Comparison of ENCODE assay signal across 8 mouse cellular contexts in the genomic region with DNA sequence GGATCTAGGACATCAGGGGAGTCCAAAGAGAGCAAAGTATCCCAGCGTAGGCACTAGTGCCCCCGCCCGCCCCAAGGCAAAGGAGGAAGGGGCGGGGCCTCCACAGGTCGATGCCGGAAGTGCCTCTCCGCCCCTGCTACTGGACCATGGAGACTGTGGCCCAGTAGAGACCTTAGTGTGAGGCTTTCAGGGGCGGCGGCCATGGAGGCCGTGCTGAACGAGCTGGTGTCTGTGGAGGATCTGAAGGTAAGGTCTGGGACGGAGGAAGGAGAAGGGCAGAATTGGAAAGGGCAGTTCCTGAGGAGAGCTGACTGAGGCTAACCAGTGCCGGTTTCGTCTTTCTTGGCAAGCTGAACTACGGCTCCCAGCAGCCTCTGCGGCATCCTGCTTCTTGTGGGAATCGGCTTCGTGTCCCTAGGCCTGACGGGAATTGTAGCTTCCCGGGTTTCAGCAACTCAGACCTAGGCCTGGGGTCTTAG. TPM values are rescaled to one million over a fixed set of nuclear protein-coding genes. Genes with fewer than 3 reads are reported as not detected.
DNase-seq lines count a peak whose midpoint lies in the region; ATAC-seq and TF ChIP-seq lines count a peak whose summit lies in the region.

No protein-coding gene starts in this region.

- H3K9me3 ChIP-seq in embryonic facial prominence, embryonic 13.5 days = no peaks in the 10 kb centered on the region
- H3K9me3 ChIP-seq in limb, embryonic 13.5 days = no peaks in the 10 kb centered on the region
- H3K9me3 ChIP-seq in midbrain, embryonic 16.5 days (replicated peaks; ENCODE audit: control insufficient read depth, low read length, poor library complexity, severe bottlenecking) = no peaks in the 10 kb centered on the region

- WGBS in embryonic facial prominence, embryonic 13.5 days = 1% methylated on average over 20 of the region's 20 CpGs
- under 1% methylated on average over 20 of the region's 20 CpGs for WGBS in heart, adult 2 months
- 1% methylated on average over 20 of the region's 20 CpGs for WGBS in limb, embryonic 13.5 days
- WGBS in midbrain, embryonic 16.5 days = under 1% methylated on average over 20 of the region's 20 CpGs

- peak overlapping the region; percentile 84 for H3K4me2 ChIP-seq in embryonic facial prominence, embryonic 13.5 days
- peak overlapping the region; percentile 83 for H3K4me2 ChIP-seq in limb, embryonic 13.5 days (replicated peaks)
- H3K4me2 ChIP-seq in midbrain, embryonic 16.5 days (ENCODE audit: low read length) = peak overlapping the region; percentile 78

- peak; percentile 90 for DNase-seq in 3134 (ENCODE audit: extremely low read depth, insufficient read length, low spot score)
- peak; percentile 90 to 95 for DNase-seq in adrenal gland, postnatal 36 days
- DNase-seq in heart, adult 2 months = peak; percentile 91 to 95
- DNase-seq in kidney, adult 8-10 months = peak; percentile 90 to 93
- peak; percentile 93 to 94 for DNase-seq in spleen, postnatal 10 days (ENCODE audit: low spot score in 2 of 2)

- H3K27me3 ChIP-seq in embryonic facial prominence, embryonic 13.5 days = no peaks in the 10 kb centered on the region
- H3K27me3 ChIP-seq in heart, adult 2 months (ENCODE audit: control insufficient read depth, insufficient read depth, low read length) = no peaks in the 10 kb centered on the region
- no peaks in the 10 kb centered on the region for H3K27me3 ChIP-seq in limb, embryonic 13.5 days
- H3K27me3 ChIP-seq in midbrain, embryonic 16.5 days (ENCODE audit: control insufficient read depth, insufficient read depth, low read depth, low read length) = no peaks in the 10 kb centered on the region

- TF ChIP-seq EP300 in heart, adult 2 months (IDR thresholded peaks at IDR 0.05; ENCODE audit: insufficient read depth, low read depth, low read length) = no peak; the same call in 1 of the 2 replicates

- peak; percentile 85 for TF ChIP-seq POLR2A in heart, adult 2 months (IDR thresholded peaks at IDR 0.05; ENCODE audit: insufficient read depth, low read depth, low read length)

- H3K79me2 ChIP-seq in heart, adult 2 months (replicated peaks; ENCODE audit: control insufficient read depth, insufficient read depth, low read length) = no peaks in the 10 kb centered on the region

- intact Hi-C loops in heart, adult 2 months (cut with DNase I) = loop anchor here (1.0 to 10.0 kb wide), 3 partner anchors 9 to 383 kb away; a partner anchor contains a TSS

- TF ChIP-seq CTCF in heart, adult 2 months (IDR thresholded peaks at IDR 0.05) = no peak

- peak overlapping the region; percentile 74 for H3K9ac ChIP-seq in embryonic facial prominence, embryonic 13.5 days
- peak overlapping the region; percentile 84 for H3K9ac ChIP-seq in heart, adult 2 months (ENCODE audit: low read depth, low read length)
- peak overlapping the region; percentile 84 for H3K9ac ChIP-seq in limb, embryonic 13.5 days
- H3K9ac ChIP-seq in midbrain, embryonic 16.5 days (ENCODE audit: low read depth, low read length) = peak overlapping the region; percentile 82

- H3K4me3 ChIP-seq in embryonic facial prominence, embryonic 13.5 days = peak overlapping the region; percentile 67
- peak overlapping the region; percentile 98 for H3K4me3 ChIP-seq in heart, adult 2 months
- peak overlapping the region; percentile 59 for H3K4me3 ChIP-seq in limb, embryonic 13.5 days
- peak overlapping the region; percentile 67 for H3K4me3 ChIP-seq in midbrain, embryonic 16.5 days (ENCODE audit: low read depth, low read length)

- peaks cover 27% of the 10 kb centered on the region for H3K4me1 ChIP-seq in embryonic facial prominence, embryonic 13.5 days
- H3K4me1 ChIP-seq in heart, adult 2 months (ENCODE audit: control insufficient read depth, insufficient read depth, low read length) = peaks cover 13% of the 10 kb centered on the region
- peaks cover 22% of the 10 kb centered on the region for H3K4me1 ChIP-seq in limb, embryonic 13.5 days
- H3K4me1 ChIP-seq in midbrain, embryonic 16.5 days (ENCODE audit: control insufficient read depth, insufficient read depth, low read length) = peaks cover 11% of the 10 kb centered on the region

- H3K27ac ChIP-seq in embryonic facial prominence, embryonic 13.5 days = peak overlapping the region; percentile 88
- H3K27ac ChIP-seq in heart, adult 2 months = peak overlapping the region; percentile 97
- peak overlapping the region; percentile 73 for H3K27ac ChIP-seq in limb, embryonic 13.5 days
- peak overlapping the region; percentile 95 for H3K27ac ChIP-seq in midbrain, embryonic 16.5 days (ENCODE audit: low read length)

- peak; percentile 89 for ATAC-seq in embryonic facial prominence, embryonic 13.5 days (ENCODE audit: insufficient number of reproducible peaks, insufficient read depth, low FRiP score, low TSS enrichment, low read depth)
- peak; percentile 94 for ATAC-seq in limb, embryonic 13.5 days (ENCODE audit: low FRiP score, low read depth)
- peak; percentile 94 for ATAC-seq in midbrain, embryonic 16.5 days

- H3K36me3 ChIP-seq in embryonic facial prominence, embryonic 13.5 days = peaks cover 45% of the 10 kb centered on the region
- peaks cover 2% of the 10 kb centered on the region; the same call in 1 of the 2 replicates for H3K36me3 ChIP-seq in heart, adult 2 months (ENCODE audit: control insufficient read depth, insufficient read depth, low read length)
- H3K36me3 ChIP-seq in limb, embryonic 13.5 days = peaks cover 50% of the 10 kb centered on the region
- peaks cover 13% of the 10 kb centered on the region for H3K36me3 ChIP-seq in midbrain, embryonic 16.5 days (ENCODE audit: control insufficient read depth, insufficient read depth, low read length)

RNA-seq across cellular contexts. Expression of a gene that starts 4.4 kb away (rescaled TPM):
- 10 to 100 TPM; 11.3 to 15.9 TPM for total RNA-seq in adrenal gland, postnatal 36 days (2021)
- 0.44 and 0.61 TPM in 2 replicates for polyA plus RNA-seq in embryonic facial prominence, embryonic 13.5 days (2015; fragmentation: Nextera tagmentation; extraction: Ambion mirVana)
- total RNA-seq in heart, adult 2 months (2021) = 1 to 10 TPM; 7.3 to 8.7 TPM
- 13.3 and 15.1 TPM in 2 replicates for polyA plus RNA-seq in heart, adult 2 months (2012; rRNA removed)
- polyA plus RNA-seq in limb, embryonic 13.5 days (2015; fragmentation: Nextera tagmentation; extraction: Ambion mirVana) = 0.10 and 0.20 TPM in 2 replicates
- polyA plus RNA-seq in midbrain, embryonic 16.5 days (2015; fragmentation: Nextera tagmentation; extraction: Ambion mirVana) = 0.15 and 0.30 TPM in 2 replicates

RNA-seq across cellular contexts. Expression of a gene that starts 8.9 kb away (rescaled TPM):
- 100 to 1,000 TPM; 200 to 208 TPM for total RNA-seq in adrenal gland, postnatal 36 days (2021)
- polyA plus RNA-seq in embryonic facial prominence, embryonic 13.5 days (2015; fragmentation: Nextera tagmentation; extraction: Ambion mirVana) = 265 and 282 TPM in 2 replicates
- 100 to 1,000 TPM; 176 to 197 TPM for total RNA-seq in heart, adult 2 months (2021)
- 150 and 152 TPM in 2 replicates for polyA plus RNA-seq in heart, adult 2 months (2012; rRNA removed)
- 263 and 274 TPM in 2 replicates for polyA plus RNA-seq in limb, embryonic 13.5 days (2015; fragmentation: Nextera tagmentation; extraction: Ambion mirVana)
- polyA plus RNA-seq in midbrain, embryonic 16.5 days (2015; fragmentation: Nextera tagmentation; extraction: Ambion mirVana) = 346 and 355 TPM in 2 replicates

RNA-seq across cellular contexts. Expression of a gene that starts 24.8 kb away (rescaled TPM):
- 10 to 100 TPM; 67.5 to 78.8 TPM for total RNA-seq in adrenal gland, postnatal 36 days (2021)
- 49.0 and 62.4 TPM in 2 replicates for polyA plus RNA-seq in embryonic facial prominence, embryonic 13.5 days (2015; fragmentation: Nextera tagmentation; extraction: Ambion mirVana)
- total RNA-seq in heart, adult 2 months (2021) = 10 to 100 TPM; 32.0 to 37.1 TPM
- 30.3 and 30.8 TPM in 2 replicates for polyA plus RNA-seq in heart, adult 2 months (2012; rRNA removed)
- polyA plus RNA-seq in limb, embryonic 13.5 days (2015; fragmentation: Nextera tagmentation; extraction: Ambion mirVana) = 63.1 and 65.1 TPM in 2 replicates
- 34.7 and 37.9 TPM in 2 replicates for polyA plus RNA-seq in midbrain, embryonic 16.5 days (2015; fragmentation: Nextera tagmentation; extraction: Ambion mirVana)

RNA-seq across cellular contexts. Expression of a gene that starts 25.8 kb away (rescaled TPM):
- 10 to 100 TPM; 84.0 to 97.9 TPM for total RNA-seq in adrenal gland, postnatal 36 days (2021)
- 117 and 124 TPM in 2 replicates for polyA plus RNA-seq in embryonic facial prominence, embryonic 13.5 days (2015; fragmentation: Nextera tagmentation; extraction: Ambion mirVana)
- total RNA-seq in heart, adult 2 months (2021) = 10 to 100 TPM; 65.5 to 70.1 TPM
- polyA plus RNA-seq in heart, adult 2 months (2012; rRNA removed) = 53.6 and 58.4 TPM in 2 replicates
- polyA plus RNA-seq in limb, embryonic 13.5 days (2015; fragmentation: Nextera tagmentation; extraction: Ambion mirVana) = 111 and 120 TPM in 2 replicates
- 136 and 144 TPM in 2 replicates for polyA plus RNA-seq in midbrain, embryonic 16.5 days (2015; fragmentation: Nextera tagmentation; extraction: Ambion mirVana)

RNA-seq across cellular contexts. Expression of a gene that starts 54.1 kb away (rescaled TPM):
- 10 to 100 TPM; 31.9 to 39.4 TPM for total RNA-seq in adrenal gland, postnatal 36 days (2021)
- polyA plus RNA-seq in embryonic facial prominence, embryonic 13.5 days (2015; fragmentation: Nextera tagmentation; extraction: Ambion mirVana) = 67.4 and 70.2 TPM in 2 replicates
- 10 to 100 TPM in 1 of 2 experiments, 1 to 10 TPM in 1; 8.7 to 10.9 TPM for total RNA-seq in heart, adult 2 months (2021)
- 7.2 and 7.8 TPM in 2 replicates for polyA plus RNA-seq in heart, adult 2 months (2012; rRNA removed)
- polyA plus RNA-seq in limb, embryonic 13.5 days (2015; fragmentation: Nextera tagmentation; extraction: Ambion mirVana) = 60.4 and 65.8 TPM in 2 replicates
- 133 and 134 TPM in 2 replicates for polyA plus RNA-seq in midbrain, embryonic 16.5 days (2015; fragmentation: Nextera tagmentation; extraction: Ambion mirVana)

Comparison
In these comparisons a context has a peak if more than half of its experiments do, and no peak if none do; other contexts are left out.
1. Peak in every context shown above with its lines: DNase-seq, ATAC-seq, H3K4me3 ChIP-seq and H3K27ac ChIP-seq.